Mouse (Mus musculus): ENCODE results near the gene Snn. TPM values are rescaled to one million over a fixed set of nuclear protein-coding genes. Genes with fewer than 3 reads are reported as not detected.

Snn gene
- total RNA-seq, 2 experiments from 2014 or later = 1.8 to 2.0 TPM

- ATAC-seq (replicated peaks; ENCODE audit: poor library complexity, severe bottlenecking) = no peak
Observed at GRCm38 (mm10) chr16:11043239-11043638, 17.5 kb upstream of the Snn start.

- no peak for ATAC-seq (replicated peaks; ENCODE audit: poor library complexity, severe bottlenecking)
Observed at GRCm38 (mm10) chr16:11046437-11046836, 14.3 kb upstream of the Snn start.

- ATAC-seq (replicated peaks; ENCODE audit: poor library complexity, severe bottlenecking) = no peak
Observed at GRCm38 (mm10) chr16:11047130-11047529, 13.6 kb upstream of the Snn start.

GRCm38 (mm10) chr16:11050226-11050625, 10.5 kb upstream of the Snn start:
- ATAC-seq (replicated peaks; ENCODE audit: poor library complexity, severe bottlenecking) = no peak

GRCm38 (mm10) chr16:11051134-11051533, 9.6 kb upstream of the Snn start:
- no peak for ATAC-seq (replicated peaks; ENCODE audit: poor library complexity, severe bottlenecking)

- ATAC-seq (replicated peaks; ENCODE audit: poor library complexity, severe bottlenecking) = peak; percentile 44
Observed at GRCm38 (mm10) chr16:11054409-11054808, 6.3 kb upstream of the Snn start.

- ATAC-seq (replicated peaks; ENCODE audit: poor library complexity, severe bottlenecking) = no peak
Observed at GRCm38 (mm10) chr16:11054871-11055270, 5.9 kb upstream of the Snn start.

GRCm38 (mm10) chr16:11055916-11056315, 4.8 kb upstream of the Snn start:
- no peak for ATAC-seq (replicated peaks; ENCODE audit: poor library complexity, severe bottlenecking)

- ATAC-seq (replicated peaks; ENCODE audit: poor library complexity, severe bottlenecking) = no peak
Observed at GRCm38 (mm10) chr16:11062794-11063721, 2.3 kb downstream of the Snn start.

- no peak for ATAC-seq (replicated peaks; ENCODE audit: poor library complexity, severe bottlenecking)
Observed at GRCm38 (mm10) chr16:11064341-11064740, 3.6 kb downstream of the Snn start.

GRCm38 (mm10) chr16:11064742-11065141, 4.0 kb downstream of the Snn start:
- ATAC-seq (replicated peaks; ENCODE audit: poor library complexity, severe bottlenecking) = no peak

- ATAC-seq (replicated peaks; ENCODE audit: poor library complexity, severe bottlenecking) = no peak
Observed at GRCm38 (mm10) chr16:11065431-11065830, 4.7 kb downstream of the Snn start.

- peak; percentile 88 for ATAC-seq (replicated peaks; ENCODE audit: poor library complexity, severe bottlenecking)
Observed at GRCm38 (mm10) chr16:11066029-11066832, 5.5 kb downstream of the Snn start, which contains the start of gene Litaf. TSS of gene Litaf (minus strand) at chr16:11066157.

- ATAC-seq (replicated peaks; ENCODE audit: poor library complexity, severe bottlenecking) = peak; percentile 18
Observed at GRCm38 (mm10) chr16:11066833-11067191, 6.1 kb downstream of the Snn start.

GRCm38 (mm10) chr16:11068666-11069065, 7.9 kb downstream of the Snn start:
- no peak for ATAC-seq (replicated peaks; ENCODE audit: poor library complexity, severe bottlenecking)

GRCm38 (mm10) chr16:11069271-11069670, 8.5 kb downstream of the Snn start:
- no peak for ATAC-seq (replicated peaks; ENCODE audit: poor library complexity, severe bottlenecking)

GRCm38 (mm10) chr16:11069710-11070420, 9.1 kb downstream of the Snn start:
- peak; percentile 30 for ATAC-seq (replicated peaks; ENCODE audit: poor library complexity, severe bottlenecking)

- ATAC-seq (replicated peaks; ENCODE audit: poor library complexity, severe bottlenecking) = no peak
Observed at GRCm38 (mm10) chr16:11071176-11071575, 10.4 kb downstream of the Snn start.

- peak; percentile 33; the same call in 1 of the 2 replicates for ATAC-seq (replicated peaks; ENCODE audit: poor library complexity, severe bottlenecking)
Observed at GRCm38 (mm10) chr16:11071887-11072286, 11.1 kb downstream of the Snn start.

GRCm38 (mm10) chr16:11072454-11072853, 11.7 kb downstream of the Snn start:
- ATAC-seq (replicated peaks; ENCODE audit: poor library complexity, severe bottlenecking) = no peak

GRCm38 (mm10) chr16:11073060-11073459, 12.3 kb downstream of the Snn start:
- ATAC-seq (replicated peaks; ENCODE audit: poor library complexity, severe bottlenecking) = no peak
